Mouse (Mus musculus) forebrain, embryonic 16.5 days (tissue): ENCODE data around the gene Tst. TPM values are rescaled to one million over a fixed set of nuclear protein-coding genes. Genes with fewer than 3 reads are reported as not detected.

Experiments used
- ATAC-seq: fragments of 200-750 bp; cut with Nextera tagmentation; 2 replicates; pipeline ENCODE4 v1.8.0; 2017; ENCODE audit warnings: mild to moderate bottlenecking, moderate library complexity
- H3K27ac ChIP-seq: fragments of 300-500 bp; sonication (generic); 2 replicates; pipeline ENCODE4 v1.5.1; 2014; ENCODE audit warnings: low read length, control low read depth
- H3K27me3 ChIP-seq: fragments of 300-500 bp; sonication (generic); replicated peaks from 2 replicates; pipeline ENCODE4 v1.6.1; 2014; ENCODE audit warnings: low read length; ENCODE audit not compliant: control insufficient read depth, insufficient read depth
- H3K36me3 ChIP-seq: fragments of 300-500 bp; sonication (generic); 2 replicates; pipeline ENCODE4 v1.6.1; 2014; ENCODE audit not compliant: control insufficient read depth, insufficient read depth
- H3K4me1 ChIP-seq: fragments of 300-500 bp; sonication (generic); replicated peaks from 2 replicates; pipeline ENCODE4 v1.6.1; 2014; ENCODE audit warnings: low read length; ENCODE audit not compliant: control insufficient read depth, insufficient read depth
- H3K4me2 ChIP-seq: fragments of 300-500 bp; sonication (generic); 2 replicates; pipeline ENCODE4 v1.6.1; 2014; ENCODE audit warnings: mild to moderate bottlenecking, low read length, control low read depth
- H3K4me3 ChIP-seq: fragments of 300-500 bp; sonication (generic); replicated peaks from 2 replicates; pipeline ENCODE4 v1.5.1; 2014; ENCODE audit warnings: mild to moderate bottlenecking, low read length, control low read depth
- H3K9ac ChIP-seq: fragments of 300-500 bp; sonication (generic); replicated peaks from 2 replicates; pipeline ENCODE4 v1.6.1; 2014; ENCODE audit warnings: low read depth, low read length, control low read depth
- H3K9me3 ChIP-seq: fragments of 300-500 bp; sonication (generic); 2 replicates; pipeline ENCODE4 v1.6.1; 2016; ENCODE audit warnings: low read length; ENCODE audit not compliant: control insufficient read depth
- WGBS: fragments of 180-500 bp; shearing (Covaris S2); extraction: QIAGEN DNeasy Blood & Tissue Kit; methylation state at CpG from one replicate; pipeline ENCODE4 v1.1.7; 2014; 5-methylcytosine and 5-hydroxymethylcytosine counted together
- polyA plus RNA-seq: library from polyadenylated mRNA; unstranded; fragments of >200 nt; fragmentation: Nextera tagmentation; extraction: Ambion mirVana; gene quantifications from 2 replicates; pipeline ENCODE4 v1.2.1, GENCODE M21; 2015

Gene Tst
- polyA plus RNA-seq, 1 experiment from 2014 or later: 25.1 TPM

DNA sequence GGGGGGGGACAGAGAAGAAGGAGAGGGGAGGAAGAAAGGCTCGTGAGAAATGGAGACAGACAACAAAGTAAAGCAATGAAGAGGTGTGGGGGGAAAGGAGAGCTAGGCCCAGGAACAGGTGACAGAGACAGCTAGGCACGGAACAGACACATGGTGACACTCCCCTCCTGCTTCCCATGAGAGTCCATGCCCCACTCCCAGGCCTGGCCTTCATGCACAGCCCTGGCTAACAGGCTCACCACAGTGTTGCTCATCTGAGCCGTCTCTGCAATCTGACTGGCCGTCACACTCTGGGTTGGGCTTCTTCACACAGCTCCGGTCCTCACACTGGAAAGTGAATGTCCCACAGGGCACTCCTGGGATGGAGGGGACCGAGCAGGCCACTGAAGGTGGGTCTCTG, 38.1 kb upstream of the Tst start:
- H3K4me1 ChIP-seq: peaks cover 12% of the 10 kb centered on the region
- H3K27me3 ChIP-seq: no peaks in the 10 kb centered on the region
- no peak overlapping the region for H3K9ac ChIP-seq
- no peak overlapping the region for H3K4me3 ChIP-seq
- no peaks in the 10 kb centered on the region for H3K9me3 ChIP-seq
- H3K36me3 ChIP-seq: no peaks in the 10 kb centered on the region
- WGBS: 48% methylated on average over 6 of the region's 6 CpGs
- no peak overlapping the region for H3K4me2 ChIP-seq
- H3K27ac ChIP-seq: no peak overlapping the region
- no peak for ATAC-seq

DNA sequence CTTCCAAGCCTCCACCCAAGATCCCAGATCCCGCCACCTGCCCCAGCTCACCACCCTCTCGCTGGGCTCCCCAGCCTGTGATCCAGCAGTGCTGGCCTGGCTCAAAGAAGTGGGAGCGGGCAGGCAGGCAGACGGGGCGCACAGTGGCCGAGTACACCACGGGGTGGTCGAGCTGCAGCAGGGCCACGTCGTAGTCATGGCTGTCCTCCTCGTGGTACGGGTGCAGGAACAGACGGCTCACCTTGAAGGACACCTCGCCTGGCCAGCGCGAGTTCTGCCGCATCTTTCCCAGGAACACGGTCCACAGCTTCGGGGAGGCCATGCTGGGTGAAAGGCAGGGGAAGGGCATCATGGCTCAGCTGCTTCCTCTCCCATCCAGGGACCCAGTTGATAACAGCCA, 36.5 kb upstream of the Tst start:
- WGBS: 94% methylated on average over 19 of the region's 19 CpGs
- H3K4me1 ChIP-seq: peaks cover 10% of the 10 kb centered on the region
- no peak overlapping the region for H3K4me3 ChIP-seq
- no peak overlapping the region for H3K4me2 ChIP-seq
- H3K9ac ChIP-seq: no peak overlapping the region
- no peaks in the 10 kb centered on the region for H3K36me3 ChIP-seq
- no peak for ATAC-seq
- no peaks in the 10 kb centered on the region for H3K27me3 ChIP-seq
- H3K9me3 ChIP-seq: no peaks in the 10 kb centered on the region
- no peak overlapping the region for H3K27ac ChIP-seq

DNA sequence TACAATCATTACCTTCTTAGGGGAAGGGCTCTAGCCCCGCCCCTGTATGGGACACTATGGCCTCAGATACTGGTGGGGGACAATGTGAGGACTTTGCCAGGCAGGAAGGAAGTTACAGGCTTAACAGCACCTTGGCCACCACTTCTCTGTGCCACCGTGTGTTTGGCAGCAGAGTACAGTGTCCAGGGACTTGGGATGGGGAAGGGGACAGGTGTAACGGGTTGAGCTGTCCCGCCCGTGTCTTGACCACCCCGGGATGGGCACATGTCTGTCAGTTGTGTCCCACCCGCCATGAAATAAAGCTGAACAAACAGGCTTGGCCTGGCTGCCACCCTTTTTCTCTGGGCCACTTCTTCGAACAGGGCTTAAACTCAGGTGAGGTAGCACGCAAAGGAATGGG, 33.3 kb upstream of the Tst start:
- Histone ChIP-seq H3K4me2 (no peak overlapping the region), H3K9me3 (no peaks in the 10 kb centered on the region), H3K36me3 (0 out of 2 replicates have a peak, but pooled peaks cover 3% of the 10 kb centered on the region), H3K9ac (no peak overlapping the region), H3K27ac (no peak overlapping the region), H3K4me1 (peaks cover 23% of the 10 kb centered on the region), H3K4me3 (no peak overlapping the region), H3K27me3 (no peaks in the 10 kb centered on the region)
- WGBS: 60% methylated on average over 9 of the region's 9 CpGs
- ATAC-seq: no peak

DNA sequence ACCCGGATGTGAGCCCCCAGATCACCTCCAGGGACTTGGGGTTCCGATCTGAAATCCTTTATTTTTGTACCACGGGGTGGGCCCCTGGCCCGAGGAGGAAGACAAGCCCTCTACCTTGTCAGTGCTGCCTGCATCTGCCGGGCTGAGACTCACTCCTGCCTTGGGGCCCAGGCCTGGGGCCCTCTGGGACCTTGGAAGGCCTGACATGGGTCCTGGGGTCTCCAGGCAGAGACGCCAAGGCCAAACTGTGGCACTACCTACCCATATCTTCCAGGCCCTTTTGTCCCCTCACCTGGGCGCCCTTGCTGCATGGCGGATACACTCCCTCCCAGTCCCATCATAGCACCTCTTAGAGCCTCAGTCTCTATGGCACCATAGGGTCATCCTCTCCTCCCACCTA, 32.8 kb upstream of the Tst start:
- H3K4me3 ChIP-seq: no peak overlapping the region
- ATAC-seq: no peak
- WGBS: 52% methylated on average over 8 of the region's 8 CpGs
- no peaks in the 10 kb centered on the region for H3K27me3 ChIP-seq
- no peak overlapping the region for H3K4me2 ChIP-seq
- H3K4me1 ChIP-seq: peaks cover 23% of the 10 kb centered on the region
- 0 out of 2 replicates have a peak, but pooled peaks cover 3% of the 10 kb centered on the region for H3K36me3 ChIP-seq
- H3K9me3 ChIP-seq: no peaks in the 10 kb centered on the region
- no peak overlapping the region for H3K27ac ChIP-seq
- no peak overlapping the region for H3K9ac ChIP-seq

DNA sequence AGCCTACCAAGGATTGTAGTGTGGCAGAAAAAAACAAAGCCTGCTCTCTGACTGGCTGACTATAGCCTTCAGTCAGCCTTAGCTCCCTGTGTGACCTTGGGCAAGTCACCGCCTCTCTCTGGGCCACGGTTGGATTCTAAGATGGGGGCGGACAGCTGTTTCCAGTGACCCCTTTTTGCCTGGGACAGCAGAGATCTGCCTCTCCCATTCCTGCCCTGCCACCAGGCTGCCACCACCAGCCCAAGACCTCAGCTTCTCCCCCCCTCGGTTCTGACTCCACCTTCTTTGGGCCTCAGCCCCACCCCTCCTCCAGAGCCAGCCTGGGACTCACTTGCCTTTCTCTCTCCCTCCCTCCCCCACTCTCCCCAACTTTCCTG, 32.3 kb upstream of the Tst start:
- Histone ChIP-seq H3K36me3 (0 out of 2 replicates have a peak, but pooled peaks cover 3% of the 10 kb centered on the region), H3K9ac (no peak overlapping the region), H3K27me3 (no peaks in the 10 kb centered on the region), H3K4me3 (no peak overlapping the region), H3K27ac (no peak overlapping the region), H3K4me1 (peaks cover 23% of the 10 kb centered on the region), H3K4me2 (no peak overlapping the region), H3K9me3 (no peaks in the 10 kb centered on the region)
- WGBS: 50% methylated on average over 4 of the region's 4 CpGs
- ATAC-seq: no peak

DNA sequence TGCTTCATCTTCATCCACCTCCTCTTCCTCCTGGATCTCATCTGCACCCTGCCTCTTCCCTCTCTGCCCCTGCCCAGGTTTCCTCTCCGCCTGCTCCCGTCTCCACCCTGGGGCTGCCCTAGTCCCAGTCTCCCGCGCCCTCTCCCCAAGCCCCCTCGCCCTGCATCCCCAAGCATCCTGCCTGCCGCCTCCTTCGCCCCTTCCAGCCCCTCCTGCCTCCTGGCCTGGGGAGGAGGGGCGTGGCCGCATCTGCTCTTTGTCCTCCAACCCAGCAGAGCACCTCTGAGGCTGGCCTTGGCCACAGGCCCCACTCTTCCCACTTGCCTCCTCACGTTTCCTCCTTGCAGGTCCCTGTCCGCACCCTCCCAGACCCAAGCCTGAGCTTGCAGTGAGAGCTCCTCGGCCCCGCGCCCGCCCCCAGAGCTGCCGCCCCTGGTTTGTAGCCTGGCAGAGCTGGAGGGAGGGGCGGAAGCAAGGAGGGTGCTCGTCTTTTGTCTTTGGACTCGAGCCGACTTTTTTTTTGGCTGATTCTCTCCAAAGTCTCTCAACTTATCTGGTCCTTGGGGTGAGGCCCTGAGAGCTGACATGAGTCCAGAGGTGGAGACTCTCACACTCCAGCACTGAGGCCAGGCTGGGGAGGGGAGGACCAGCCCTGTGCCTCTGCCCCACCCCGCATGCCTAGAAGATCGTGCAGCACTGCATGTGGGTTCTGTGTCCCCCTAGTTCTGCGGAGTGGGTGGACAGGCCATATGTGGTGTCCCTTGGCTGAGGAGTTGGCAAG, 31.7 kb upstream of the Tst start:
- Histone ChIP-seq H3K27me3 (no peaks in the 10 kb centered on the region), H3K9ac (peak overlapping the region; percentile 51), H3K9me3 (no peaks in the 10 kb centered on the region), H3K27ac (peak overlapping the region; percentile 9), H3K4me1 (peaks cover 23% of the 10 kb centered on the region), H3K4me2 (peak overlapping the region; percentile 48), H3K4me3 (peak overlapping the region; percentile 18; the same call in 1 of the 2 replicates), H3K36me3 (0 out of 2 replicates have a peak, but pooled peaks cover 3% of the 10 kb centered on the region)
- 16% methylated on average over 23 of the region's 23 CpGs for WGBS
- peak; percentile 19; the same call in 1 of the 2 replicates for ATAC-seq

DNA sequence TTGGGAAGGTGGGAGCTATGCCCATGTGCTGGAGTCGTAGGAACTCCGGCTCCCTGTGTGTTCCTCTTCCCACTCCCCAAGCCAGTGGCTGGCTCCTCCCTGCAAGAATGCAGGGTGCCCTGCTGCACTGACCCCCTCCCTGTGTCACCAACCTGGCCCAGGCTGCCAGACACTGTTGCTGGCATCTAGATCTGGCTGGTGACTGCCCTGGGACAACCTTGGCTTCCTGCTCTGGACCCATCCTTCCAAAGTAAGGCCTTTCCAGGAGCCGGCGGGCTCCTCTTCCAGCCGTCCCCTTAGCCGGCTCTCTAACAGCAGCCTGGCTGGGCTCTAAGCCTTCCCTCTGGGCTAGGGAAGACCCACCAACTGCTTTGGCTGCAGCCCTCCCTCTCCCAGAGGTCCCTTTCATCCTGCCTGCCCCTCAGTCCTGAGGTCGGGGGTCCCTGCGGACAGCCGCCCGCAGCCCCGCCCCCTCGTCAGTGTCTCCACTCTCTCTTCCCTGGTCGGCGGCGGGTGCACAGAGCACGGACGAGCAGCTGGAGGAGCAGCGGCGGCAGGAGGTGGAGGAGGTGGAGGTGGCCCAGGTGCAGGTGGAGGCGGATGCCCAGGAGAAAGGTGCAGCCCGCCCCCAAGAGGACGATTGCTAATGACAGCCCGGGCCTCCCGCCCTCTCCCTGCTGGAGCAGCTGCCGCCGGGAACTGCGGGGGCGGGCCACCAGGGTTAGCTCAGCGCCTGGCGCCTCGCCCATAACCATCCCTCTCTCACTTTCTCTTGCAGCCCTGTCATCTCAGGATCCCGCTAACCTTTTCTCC, 30.9 kb upstream of the Tst start:
- Histone ChIP-seq H3K27me3 (no peaks in the 10 kb centered on the region), H3K9me3 (no peaks in the 10 kb centered on the region), H3K4me2 (peak overlapping the region; percentile 48), H3K27ac (peak overlapping the region; percentile 45), H3K4me1 (peaks cover 23% of the 10 kb centered on the region), H3K36me3 (0 out of 2 replicates have a peak, but pooled peaks cover 3% of the 10 kb centered on the region), H3K9ac (peak overlapping the region; percentile 51), H3K4me3 (peak overlapping the region; percentile 18)
- peak; percentile 65 for ATAC-seq
- 15% methylated on average over 23 of the region's 32 CpGs for WGBS

DNA sequence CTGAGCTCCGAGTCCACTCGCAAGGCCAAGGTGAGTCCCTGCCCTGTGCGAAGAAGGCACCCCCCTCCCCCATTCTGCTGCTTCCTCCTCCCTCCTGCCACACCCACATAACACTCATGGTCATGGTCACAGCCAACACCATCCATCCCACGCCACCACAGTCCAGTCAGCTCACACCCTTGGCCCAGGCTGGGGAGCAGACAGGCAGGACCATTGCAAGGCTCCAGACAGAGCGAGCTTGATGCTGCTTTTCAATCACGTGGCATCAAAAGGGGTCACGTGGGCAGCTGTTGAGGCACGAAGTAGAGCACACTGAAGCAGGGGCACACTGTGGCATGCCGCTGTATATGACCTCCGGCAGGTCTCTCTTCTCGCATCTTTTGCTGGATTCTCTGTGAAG, 30.0 kb upstream of the Tst start:
- WGBS: 83% methylated on average over 11 of the region's 11 CpGs
- peaks cover 23% of the 10 kb centered on the region for H3K4me1 ChIP-seq
- H3K9me3 ChIP-seq: no peaks in the 10 kb centered on the region
- H3K4me3 ChIP-seq: no peak overlapping the region
- peaks cover 6% of the 10 kb centered on the region; the same call in 1 of the 2 replicates for H3K36me3 ChIP-seq
- no peaks in the 10 kb centered on the region for H3K27me3 ChIP-seq
- no peak for ATAC-seq
- no peak overlapping the region for H3K9ac ChIP-seq
- H3K4me2 ChIP-seq: no peak overlapping the region
- no peak overlapping the region for H3K27ac ChIP-seq

DNA sequence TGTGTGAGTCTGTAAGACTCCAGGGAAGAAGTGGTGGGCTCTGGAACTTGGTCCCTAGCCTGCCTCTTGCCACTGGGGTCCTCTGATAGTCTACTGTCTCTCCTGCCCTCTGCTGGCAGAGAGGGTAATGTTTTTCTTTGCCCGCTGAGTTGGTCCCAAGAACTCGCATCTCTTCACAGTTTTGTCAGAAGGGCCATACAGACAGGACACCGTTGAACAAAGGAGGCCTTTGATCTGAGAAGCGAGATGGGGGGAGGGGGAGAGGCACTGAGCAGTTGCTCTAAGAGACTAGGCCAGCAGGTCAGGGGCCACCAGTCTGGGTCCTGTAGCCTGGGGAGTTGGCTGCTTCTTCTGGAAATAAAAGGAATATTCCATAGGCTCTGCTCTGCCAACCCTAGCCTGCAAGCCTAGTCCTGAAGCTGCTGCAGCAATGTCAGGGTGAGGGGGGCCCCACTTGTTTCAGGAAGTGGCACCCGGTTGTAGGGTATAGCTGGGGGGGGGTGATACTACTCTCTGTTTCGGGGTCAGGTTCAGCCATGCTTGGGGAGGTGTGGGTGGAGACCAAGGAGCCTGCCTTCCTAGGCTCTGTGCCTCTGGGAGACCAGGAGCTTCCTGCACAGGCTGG, 29.3 kb upstream of the Tst start:
- Histone ChIP-seq H3K4me2 (no peak overlapping the region), H3K9ac (no peak overlapping the region), H3K27ac (no peak overlapping the region), H3K4me3 (no peak overlapping the region), H3K4me1 (peaks cover 27% of the 10 kb centered on the region), H3K27me3 (no peaks in the 10 kb centered on the region), H3K9me3 (no peaks in the 10 kb centered on the region), H3K36me3 (peaks cover 7% of the 10 kb centered on the region; the same call in 1 of the 2 replicates)
- no peak for ATAC-seq
- 31% methylated on average over 6 of the region's 6 CpGs for WGBS
